Mouse (Mus musculus): Measurements from ENCODE around the gene Aak1. TPM values are rescaled to one million over a fixed set of nuclear protein-coding genes. Genes with fewer than 3 reads are reported as not detected.

Gene Aak1
- total RNA-seq, 2 experiments from 2014 or later: 276 to 295 TPM

Other genes starting within 250 kb of the Aak1 start
- gene Asprv1, start 221.4 kb upstream of the Aak1 start, total RNA-seq (2021): 1 to 10 TPM in 1 of 2 experiments, under 1 TPM in 1; 0.91 to 1.6 TPM
- 10 to 100 TPM; 15.1 to 16.4 TPM for gene Mxd1, start 180.4 kb upstream of the Aak1 start, total RNA-seq (2021)
- gene Snrnp27, start 165.0 kb upstream of the Aak1 start, total RNA-seq (2021): 10 to 100 TPM; 56.4 to 63.5 TPM
- 10 to 100 TPM; 37.9 to 40.2 TPM for gene Gmcl1, start 116.1 kb upstream of the Aak1 start, total RNA-seq (2021)
- 1 to 10 TPM; 6.1 to 6.4 TPM for gene Anxa4, start 55.9 kb upstream of the Aak1 start, total RNA-seq (2021)
- gene Nfu1, start 159.7 kb downstream of the Aak1 start, total RNA-seq (2021): 10 to 100 TPM; 59.3 to 63.0 TPM
- gene Gfpt1, start 193.3 kb downstream of the Aak1 start, total RNA-seq (2021): 10 to 100 TPM; 64.1 to 66.4 TPM

Measured in layer of hippocampus, postnatal 10 days (tissue).